ENCODE assay signal across 13 mouse cellular contexts in genomic region chr15:102463666-102464065, GRCm38 (mm10). TPM values are rescaled to one million over a fixed set of nuclear protein-coding genes. Genes with fewer than 3 reads are reported as not detected.
DNase-seq lines count a peak whose midpoint lies in the region; ATAC-seq and TF ChIP-seq lines count a peak whose summit lies in the region.
"Had no signal": no experiment of that assay in that cellular context is flagged by ENCODE, and none has a peak within 500 bp of the region (broad histone marks: within the 10 kb centered on the region; RNA-seq: fewer than 3 reads in every experiment).

No protein-coding gene starts in this region.

- H3K4me3 ChIP-seq in embryonic facial prominence, embryonic 11.5 days (ENCODE audit: low read depth, low read length), result no peak overlapping the region
- no peak overlapping the region for H3K4me3 ChIP-seq in embryonic facial prominence, embryonic 10.5 days
- H3K4me3 ChIP-seq in liver, embryonic 14.5 days (ENCODE audit: insufficient read depth in 1 of 2, low read depth in 2 of 2, low read length in 2 of 2), result no peak overlapping the region
- H3K4me3 ChIP-seq in liver, embryonic 11.5 days (ENCODE audit: low read depth, low read length), result no peak overlapping the region
- no peak overlapping the region for H3K4me3 ChIP-seq in MEL (ENCODE audit: control insufficient read depth in 1 of 2, insufficient read depth in 1 of 2, low read depth in 2 of 2, low read length in 2 of 2)
- H3K4me3 ChIP-seq: heart, embryonic 15.5 days had no signal

- H3K9me3 ChIP-seq in embryonic facial prominence, embryonic 11.5 days (replicated peaks; ENCODE audit: control insufficient read depth, low read length), result no peaks in the 10 kb centered on the region
- 0 out of 2 replicates have a peak, but pooled peaks cover 2% of the 10 kb centered on the region for H3K9me3 ChIP-seq in embryonic facial prominence, embryonic 10.5 days
- H3K9me3 ChIP-seq in liver, embryonic 14.5 days (ENCODE audit: control insufficient read depth, low read length), result no peaks in the 10 kb centered on the region
- no peaks in the 10 kb centered on the region for H3K9me3 ChIP-seq in liver, embryonic 11.5 days (ENCODE audit: control insufficient read depth, low read length)
- H3K9me3 ChIP-seq in MEL (replicated peaks; ENCODE audit: insufficient read depth, low read length), result no peaks in the 10 kb centered on the region
- H3K9me3 ChIP-seq: heart, embryonic 15.5 days had no signal

- no peak for TF ChIP-seq EP300 in liver, embryonic 14.5 days (IDR thresholded peaks at IDR 0.05; ENCODE audit: low read depth)
- no peak for TF ChIP-seq EP300 in MEL (IDR thresholded peaks at IDR 0.05; ENCODE audit: low read depth in 1 of 2, low read length in 2 of 2)

- H3K79me2 ChIP-seq in MEL (ENCODE audit: control insufficient read depth, insufficient read depth, low read length, poor library complexity), result peaks cover 2% of the 10 kb centered on the region; the same call in 1 of the 2 replicates

- no peak overlapping the region for H3K9ac ChIP-seq in embryonic facial prominence, embryonic 11.5 days (replicated peaks; ENCODE audit: low read length)
- H3K9ac ChIP-seq in liver, embryonic 14.5 days (replicated peaks), result no peak overlapping the region
- H3K9ac ChIP-seq in liver, embryonic 11.5 days (ENCODE audit: low read depth, low read length), result no peak overlapping the region
- no peak overlapping the region for H3K9ac ChIP-seq in MEL (ENCODE audit: control insufficient read depth, low read depth, low read length, poor library complexity, severe bottlenecking)
- H3K9ac ChIP-seq: heart, embryonic 15.5 days had no signal

- no peak overlapping the region for H3K4me2 ChIP-seq in embryonic facial prominence, embryonic 11.5 days (ENCODE audit: low read depth, low read length)
- H3K4me2 ChIP-seq in liver, embryonic 14.5 days (ENCODE audit: low read depth), result no peak overlapping the region
- no peak overlapping the region for H3K4me2 ChIP-seq in liver, embryonic 11.5 days
- H3K4me2 ChIP-seq: heart, embryonic 15.5 days had no signal

- ATAC-seq in embryonic facial prominence, embryonic 11.5 days (replicated peaks; ENCODE audit: insufficient number of reproducible peaks, low FRiP score, low TSS enrichment, low read depth), result no peak
- no peak for ATAC-seq in liver, embryonic 14.5 days (ENCODE audit: insufficient read depth)
- ATAC-seq in liver, embryonic 11.5 days (replicated peaks; ENCODE audit: low FRiP score), result no peak

- no peaks in the 10 kb centered on the region for H3K36me3 ChIP-seq in embryonic facial prominence, embryonic 11.5 days (replicated peaks; ENCODE audit: control insufficient read depth, insufficient read depth, low read depth, low read length)
- H3K36me3 ChIP-seq in embryonic facial prominence, embryonic 10.5 days (replicated peaks), result peaks cover 17% of the 10 kb centered on the region
- H3K36me3 ChIP-seq in liver, embryonic 14.5 days (replicated peaks; ENCODE audit: control insufficient read depth, insufficient read depth, low read depth), result no peaks in the 10 kb centered on the region; the same call in 1 of the 2 replicates
- H3K36me3 ChIP-seq in liver, embryonic 11.5 days (ENCODE audit: control insufficient read depth, insufficient read depth, low read length), result peaks cover 10% of the 10 kb centered on the region
- H3K36me3 ChIP-seq in MEL (ENCODE audit: control insufficient read depth in 1 of 2, insufficient read depth in 2 of 2, low read length in 2 of 2), result peaks cover 0 to 13% of the 10 kb centered on the region in 2 experiments; a peak in 2 of 4 replicates

- H3K4me1 ChIP-seq in embryonic facial prominence, embryonic 11.5 days (ENCODE audit: control insufficient read depth, insufficient read depth, low read length), result no peaks in the 10 kb centered on the region
- peaks cover 19% of the 10 kb centered on the region for H3K4me1 ChIP-seq in embryonic facial prominence, embryonic 10.5 days
- peaks cover 25 to 30% of the 10 kb centered on the region in 2 experiments for H3K4me1 ChIP-seq in liver, embryonic 14.5 days (replicated peaks; ENCODE audit: control insufficient read depth in 2 of 2, insufficient read depth in 2 of 2, low read length in 1 of 2)
- peaks cover 18% of the 10 kb centered on the region for H3K4me1 ChIP-seq in liver, embryonic 11.5 days (replicated peaks; ENCODE audit: control insufficient read depth, insufficient read depth, low read length)
- H3K4me1 ChIP-seq in MEL (ENCODE audit: control insufficient read depth in 1 of 2, insufficient read depth in 2 of 2, low read length in 2 of 2), result peaks cover 5 to 20% of the 10 kb centered on the region in 2 experiments

- DNase-seq in embryonic facial prominence, embryonic 11.5 days (ENCODE audit: low spot score), result peak; percentile 45
- no peak for DNase-seq in embryonic facial prominence, embryonic 10.5 days (ENCODE audit: low spot score)
- peak in 1 of 3 experiments; percentile 44 for DNase-seq in liver, embryonic 14.5 days (ENCODE audit: low read depth in 3 of 3, low spot score in 3 of 3)
- no peak for DNase-seq in liver, embryonic 11.5 days (ENCODE audit: low spot score)
- DNase-seq in MEL (ENCODE audit: low read depth, low spot score), result peak; percentile 83
- DNase-seq in induced T-regulatory cell, adult 2 months (ENCODE audit: low read depth), result peak; percentile 76
- no peak for DNase-seq in right cerebral cortex, postnatal 10 days (ENCODE audit: low spot score in 2 of 2)
- DNase-seq in urinary bladder, postnatal 25 days (ENCODE audit: low spot score), result no peak

- no peak for TF ChIP-seq POLR2A in MEL (IDR thresholded peaks at IDR 0.05; ENCODE audit: control insufficient read depth in 1 of 2, insufficient read depth in 1 of 2, low read depth in 1 of 2, low read length in 2 of 2, poor library complexity in 1 of 2)

- peak; percentile 69 for TF ChIP-seq RAD21 in MEL (IDR thresholded peaks at IDR 0.05; ENCODE audit: low read depth, low read length)

- no peaks in the 10 kb centered on the region for H3K27me3 ChIP-seq in embryonic facial prominence, embryonic 11.5 days (ENCODE audit: control insufficient read depth, insufficient read depth, low read length)
- no peaks in the 10 kb centered on the region for H3K27me3 ChIP-seq in embryonic facial prominence, embryonic 10.5 days (replicated peaks; ENCODE audit: low read depth, poor library complexity, severe bottlenecking)
- no peaks in the 10 kb centered on the region for H3K27me3 ChIP-seq in liver, embryonic 14.5 days (ENCODE audit: control insufficient read depth, insufficient read depth, low read length)
- no peaks in the 10 kb centered on the region for H3K27me3 ChIP-seq in liver, embryonic 11.5 days (replicated peaks; ENCODE audit: control insufficient read depth, insufficient read depth, low read length)
- no peaks in the 10 kb centered on the region for H3K27me3 ChIP-seq in MEL (ENCODE audit: control insufficient read depth in 1 of 2, insufficient read depth in 2 of 2, low read length in 2 of 2)
- H3K27me3 ChIP-seq: heart, embryonic 15.5 days had no signal

- no peak overlapping the region for H3K27ac ChIP-seq in embryonic facial prominence, embryonic 11.5 days (replicated peaks; ENCODE audit: low read depth, low read length)
- H3K27ac ChIP-seq in embryonic facial prominence, embryonic 10.5 days (replicated peaks), result no peak overlapping the region
- no peak overlapping the region for H3K27ac ChIP-seq in liver, embryonic 14.5 days
- no peak overlapping the region for H3K27ac ChIP-seq in liver, embryonic 11.5 days (ENCODE audit: low read depth, low read length)
- H3K27ac ChIP-seq in MEL (ENCODE audit: control insufficient read depth, low read depth, low read length), result no peak overlapping the region
- H3K27ac ChIP-seq: heart, embryonic 15.5 days had no signal

- TF ChIP-seq CTCF in liver, embryonic 14.5 days (IDR thresholded peaks at IDR 0.05; ENCODE audit: low read depth), result peak; percentile 74
- TF ChIP-seq CTCF in MEL (IDR thresholded peaks at IDR 0.05 in 2 of 3, conservative IDR thresholded peaks at IDR 0.05 in 1 of 3; ENCODE audit: control insufficient read depth in 1 of 3, insufficient read depth in 1 of 3, low read depth in 2 of 3, low read length in 3 of 3, poor library complexity in 1 of 3, severe bottlenecking in 1 of 3), result peak; percentile 10 to 71 (median 71); a peak in 4 of 6 replicates

RNA-seq across cellular contexts. Expression of gene Prr13, which starts 4.8 kb away (rescaled TPM):
- polyA plus RNA-seq in embryonic facial prominence, embryonic 11.5 days (2014; fragmentation: Nextera tagmentation; extraction: Ambion mirVana), result 75.0 and 76.5 TPM in 2 replicates
- polyA plus RNA-seq in embryonic facial prominence, embryonic 10.5 days (2016; fragmentation: Nextera tagmentation; extraction: Ambion mirVana), result 73.1 and 77.4 TPM in 2 replicates
- polyA plus RNA-seq in liver, embryonic 14.5 days (2012; rRNA removed), result 69.0 and 84.6 TPM in 2 replicates
- 111 and 117 TPM in 2 replicates for polyA plus RNA-seq in liver, embryonic 14.5 days (2014; fragmentation: Nextera tagmentation; extraction: Ambion mirVana)
- polyA plus RNA-seq in liver, embryonic 11.5 days (2014; fragmentation: Nextera tagmentation; extraction: Ambion mirVana), result 155 and 157 TPM in 2 replicates
- 15.2 and 17.3 TPM in 2 replicates for total RNA-seq in MEL (2012; rRNA removed)
- 10 to 100 TPM in 1 of 2 experiments, not detected in 1; 73.3 TPM for polyA plus RNA-seq in MEL (2012; ENCODE audit: insufficient read depth in 1 of 2, insufficient read length in 2 of 2, low read depth in 1 of 2, low replicate concordance in 2 of 2, missing spikeins in 1 of 2)

RNA-seq across cellular contexts. Expression of gene Pcbp2, which starts 6.7 kb away (rescaled TPM):
- polyA plus RNA-seq in embryonic facial prominence, embryonic 11.5 days (2014; fragmentation: Nextera tagmentation; extraction: Ambion mirVana), result 288 and 290 TPM in 2 replicates
- polyA plus RNA-seq in embryonic facial prominence, embryonic 10.5 days (2016; fragmentation: Nextera tagmentation; extraction: Ambion mirVana), result 206 and 217 TPM in 2 replicates
- 185 and 221 TPM in 2 replicates for polyA plus RNA-seq in liver, embryonic 14.5 days (2012; rRNA removed)
- 93.3 and 103 TPM in 2 replicates for polyA plus RNA-seq in liver, embryonic 14.5 days (2014; fragmentation: Nextera tagmentation; extraction: Ambion mirVana)
- polyA plus RNA-seq in liver, embryonic 11.5 days (2014; fragmentation: Nextera tagmentation; extraction: Ambion mirVana), result 187 and 220 TPM in 2 replicates
- 359 and 427 TPM in 2 replicates for total RNA-seq in MEL (2012; rRNA removed)
- 1,000 to 10,000 TPM in 1 of 2 experiments, 100 to 1,000 TPM in 1; 977 to 2,091 TPM for polyA plus RNA-seq in MEL (2012; ENCODE audit: insufficient read depth in 1 of 2, insufficient read length in 2 of 2, low read depth in 1 of 2, low replicate concordance in 2 of 2, missing spikeins in 1 of 2)

RNA-seq across cellular contexts. Expression of gene Amhr2, which starts 18.5 kb away (rescaled TPM):
- polyA plus RNA-seq in embryonic facial prominence, embryonic 11.5 days (2014; fragmentation: Nextera tagmentation; extraction: Ambion mirVana), result 0.24 TPM in 1 of 2 replicates, not detected in the other
- polyA plus RNA-seq in embryonic facial prominence, embryonic 10.5 days (2016; fragmentation: Nextera tagmentation; extraction: Ambion mirVana), result 0.09 and 0.20 TPM in 2 replicates
- polyA plus RNA-seq in liver, embryonic 14.5 days (2012; rRNA removed), result 0.05 and 0.06 TPM in 2 replicates
- polyA plus RNA-seq in liver, embryonic 14.5 days (2014; fragmentation: Nextera tagmentation; extraction: Ambion mirVana), result 0.11 and 0.23 TPM in 2 replicates
- 1.1 and 1.6 TPM in 2 replicates for polyA plus RNA-seq in liver, embryonic 11.5 days (2014; fragmentation: Nextera tagmentation; extraction: Ambion mirVana)
- 6.9 and 8.0 TPM in 2 replicates for total RNA-seq in MEL (2012; rRNA removed)
- 10 to 100 TPM in 1 of 2 experiments, not detected in 1; 22.7 TPM for polyA plus RNA-seq in MEL (2012; ENCODE audit: insufficient read depth in 1 of 2, insufficient read length in 2 of 2, low read depth in 1 of 2, low replicate concordance in 2 of 2, missing spikeins in 1 of 2)
- polyA plus RNA-seq: neural tube, embryonic 11.5 days had no signal

RNA-seq across cellular contexts. Expression of gene Gm10337, which starts 39.9 kb away (rescaled TPM):
- polyA plus RNA-seq in embryonic facial prominence, embryonic 11.5 days (2014; fragmentation: Nextera tagmentation; extraction: Ambion mirVana), result 3.4 TPM in 1 of 2 replicates, not detected in the other
- 7.6 TPM in 1 of 2 replicates, not detected in the other for polyA plus RNA-seq in embryonic facial prominence, embryonic 10.5 days (2016; fragmentation: Nextera tagmentation; extraction: Ambion mirVana)
- not detected in 2 replicates for polyA plus RNA-seq in liver, embryonic 14.5 days (2012; rRNA removed)
- polyA plus RNA-seq in liver, embryonic 14.5 days (2014; fragmentation: Nextera tagmentation; extraction: Ambion mirVana), result not detected in 2 replicates
- polyA plus RNA-seq in liver, embryonic 11.5 days (2014; fragmentation: Nextera tagmentation; extraction: Ambion mirVana), result not detected in 2 replicates
- not detected in 2 replicates for total RNA-seq in MEL (2012; rRNA removed)
- not detected for polyA plus RNA-seq in MEL (2012; ENCODE audit: insufficient read depth in 1 of 2, insufficient read length in 2 of 2, low read depth in 1 of 2, low replicate concordance in 2 of 2, missing spikeins in 1 of 2)
- total RNA-seq: ES-E14 had no signal
- polyA plus RNA-seq: large intestine, adult 2 months; liver, embryonic 16.5 days had no signal

RNA-seq across cellular contexts. Expression of gene Map3k12, which starts 53.2 kb away (rescaled TPM):
- polyA plus RNA-seq in embryonic facial prominence, embryonic 11.5 days (2014; fragmentation: Nextera tagmentation; extraction: Ambion mirVana), result 13.4 and 15.4 TPM in 2 replicates
- 29.1 and 32.3 TPM in 2 replicates for polyA plus RNA-seq in embryonic facial prominence, embryonic 10.5 days (2016; fragmentation: Nextera tagmentation; extraction: Ambion mirVana)
- 0.77 and 1.3 TPM in 2 replicates for polyA plus RNA-seq in liver, embryonic 14.5 days (2012; rRNA removed)
- 0.78 and 1.1 TPM in 2 replicates for polyA plus RNA-seq in liver, embryonic 14.5 days (2014; fragmentation: Nextera tagmentation; extraction: Ambion mirVana)
- 7.7 and 7.9 TPM in 2 replicates for polyA plus RNA-seq in liver, embryonic 11.5 days (2014; fragmentation: Nextera tagmentation; extraction: Ambion mirVana)
- 1.7 and 2.0 TPM in 2 replicates for total RNA-seq in MEL (2012; rRNA removed)
- 1 to 10 TPM in 1 of 2 experiments, not detected in 1; 2.8 TPM for polyA plus RNA-seq in MEL (2012; ENCODE audit: insufficient read depth in 1 of 2, insufficient read length in 2 of 2, low read depth in 1 of 2, low replicate concordance in 2 of 2, missing spikeins in 1 of 2)

Comparison
In these comparisons a context has a peak if more than half of its experiments do, and no peak if none do; other contexts are left out.
1. DNase-seq: peak in embryonic facial prominence, embryonic 11.5 days (single experiment), MEL (single experiment) and induced T-regulatory cell, adult 2 months (single experiment); none in embryonic facial prominence, embryonic 10.5 days (single experiment), liver, embryonic 11.5 days (single experiment), right cerebral cortex, postnatal 10 days (0 of 2) and urinary bladder, postnatal 25 days (single experiment).